Mouse (Mus musculus) left cerebral cortex, adult 18-20 months (tissue): ENCODE data around the gene Crip1. TPM values are rescaled to one million over a fixed set of nuclear protein-coding genes. Genes with fewer than 3 reads are reported as not detected.

Experiments
- DNase-seq, 2 experiments: peaks; one replicate each; pipeline ENCODE4 v3.0.0; 2021 to 2022; ENCODE audit warnings: low spot score in 2 of 2, mixed read lengths in 1 of 2
- long read RNA-seq, 2 experiments: library from polyadenylated mRNA; stranded (forward); transcript quantifications; one replicate each; pipeline ENCODE4 v2.0.0; 2021
- total RNA-seq, 2 experiments: library from RNA; stranded (reverse); gene quantifications; 2 replicates each; pipeline ENCODE4 v1.2.3; 2021

The Crip1 gene
- total RNA-seq, result 10 to 100 TPM; 14.3 to 15.9 TPM
- long read RNA-seq, experiment 1, transcript Crip1-201 (5 exons, 445 nt), result major isoform, 6 of 7 reads
- long read RNA-seq, experiment 1, partial matches to known transcripts, result 1 of 7 reads
- long read RNA-seq, experiment 1, other reads (novel, unspliced or antisense), result 0 of 7 reads
- long read RNA-seq, experiment 2, transcript Crip1-201 (5 exons, 445 nt), result major isoform, 8 of 8 reads
- long read RNA-seq, experiment 2, partial matches to known transcripts, result 0 of 8 reads
- long read RNA-seq, experiment 2, other reads (novel, unspliced or antisense), result 0 of 8 reads

DNA sequence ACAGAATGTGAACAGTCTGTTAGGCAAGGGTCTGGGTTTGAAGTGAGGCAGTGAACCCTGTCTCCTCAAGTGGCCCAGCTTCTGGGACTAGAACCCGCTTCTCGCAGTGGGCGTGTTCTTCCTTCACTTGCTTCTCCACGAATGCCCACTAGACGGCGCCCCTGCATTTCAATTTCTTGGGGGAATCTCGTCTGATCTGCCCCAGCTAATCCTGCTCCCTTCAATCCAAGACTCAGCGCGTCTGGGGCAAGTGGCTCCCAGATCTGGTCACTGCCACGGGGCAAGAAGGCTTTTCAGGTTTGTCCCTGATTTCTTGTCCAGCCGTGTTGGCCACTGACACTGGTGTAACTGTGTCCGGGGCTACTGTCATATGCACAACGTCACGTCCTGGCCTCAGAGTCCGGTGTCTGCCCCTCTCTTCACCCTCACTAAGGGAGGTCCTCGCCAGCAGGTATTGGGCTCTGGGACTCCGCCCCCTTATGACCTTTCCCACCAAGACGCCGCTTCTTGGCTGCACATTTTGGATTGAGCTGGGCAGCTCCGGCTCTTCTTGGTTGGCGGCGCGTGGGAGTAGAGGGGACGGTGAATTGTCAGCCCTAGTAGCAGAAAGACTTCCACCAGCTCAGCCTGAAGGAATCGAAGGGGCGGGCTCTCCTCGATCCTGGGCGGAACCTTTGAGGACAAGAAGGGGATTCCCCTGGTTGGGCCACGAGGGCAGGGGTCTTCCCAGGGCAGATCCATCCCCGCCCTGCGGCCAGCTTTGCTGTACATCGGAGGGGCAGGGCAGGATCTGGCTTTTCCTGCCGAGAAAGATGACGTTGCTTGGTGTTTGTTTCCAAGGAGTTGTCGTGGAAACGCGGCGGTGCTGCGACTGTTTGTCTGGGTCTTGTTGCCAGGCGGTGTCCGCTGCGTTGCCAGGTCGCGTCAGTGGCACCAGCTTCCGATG lies at the start of gene Crip1:
Gene Crip1, plus strand, starts transcription at position 205 of the 946 bp plus-strand sequence.
- peak; percentile 83 to 90 for DNase-seq

DNA sequence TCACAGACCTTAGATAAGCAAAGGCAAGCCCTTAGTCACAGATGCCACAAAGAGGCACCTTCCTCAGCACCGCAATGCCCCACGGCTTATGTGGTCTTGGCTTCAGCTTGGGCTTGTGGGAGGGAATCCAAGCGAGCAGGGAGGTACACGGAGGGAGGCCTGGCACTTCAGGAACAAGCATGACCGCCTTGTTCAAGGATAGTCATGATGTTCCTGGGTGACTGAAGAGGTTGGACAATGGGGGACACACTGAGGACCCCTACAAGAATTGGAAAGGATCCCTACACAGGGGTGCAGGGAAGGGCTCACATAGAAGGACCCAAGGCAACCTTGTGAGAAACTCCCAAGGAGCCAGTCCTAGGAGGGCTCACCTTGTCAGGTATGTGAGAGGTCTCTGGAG lies 49.1 kb upstream of the Crip1 start:
- DNase-seq, result no peak

DNA sequence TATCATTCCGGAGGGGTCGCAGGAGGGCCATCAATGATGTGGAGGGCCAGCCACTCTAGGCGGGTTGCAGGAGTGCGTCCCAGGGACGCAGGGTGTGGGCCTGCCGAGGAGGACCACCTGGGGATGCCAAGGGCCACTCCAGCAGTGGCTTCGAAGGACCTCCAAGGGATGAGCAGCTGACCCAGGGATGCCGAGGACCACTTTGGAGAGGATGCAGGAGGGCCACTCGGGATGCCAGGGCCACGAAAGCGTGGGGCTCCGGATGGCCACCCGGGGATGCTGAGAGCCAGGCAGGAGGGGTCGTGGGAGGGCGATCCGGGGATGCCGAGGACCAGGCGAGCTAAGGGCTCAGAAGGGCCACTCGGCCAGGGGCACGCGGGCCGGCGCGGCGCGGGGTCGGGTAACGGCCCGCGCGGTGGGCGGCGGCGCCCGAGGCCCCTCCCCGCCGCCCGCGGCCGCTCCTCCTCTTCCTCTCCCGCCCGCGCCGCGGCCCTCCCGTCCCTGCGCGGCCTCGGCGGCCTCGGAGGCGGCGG lies 48.3 kb upstream of the Crip1 start, which contains the start of gene Mta1:
Gene Mta1, plus strand, starts transcription at position 530 of the 533 bp plus-strand sequence.
- DNase-seq, result peak in 1 of 2 experiments; percentile 51

DNA sequence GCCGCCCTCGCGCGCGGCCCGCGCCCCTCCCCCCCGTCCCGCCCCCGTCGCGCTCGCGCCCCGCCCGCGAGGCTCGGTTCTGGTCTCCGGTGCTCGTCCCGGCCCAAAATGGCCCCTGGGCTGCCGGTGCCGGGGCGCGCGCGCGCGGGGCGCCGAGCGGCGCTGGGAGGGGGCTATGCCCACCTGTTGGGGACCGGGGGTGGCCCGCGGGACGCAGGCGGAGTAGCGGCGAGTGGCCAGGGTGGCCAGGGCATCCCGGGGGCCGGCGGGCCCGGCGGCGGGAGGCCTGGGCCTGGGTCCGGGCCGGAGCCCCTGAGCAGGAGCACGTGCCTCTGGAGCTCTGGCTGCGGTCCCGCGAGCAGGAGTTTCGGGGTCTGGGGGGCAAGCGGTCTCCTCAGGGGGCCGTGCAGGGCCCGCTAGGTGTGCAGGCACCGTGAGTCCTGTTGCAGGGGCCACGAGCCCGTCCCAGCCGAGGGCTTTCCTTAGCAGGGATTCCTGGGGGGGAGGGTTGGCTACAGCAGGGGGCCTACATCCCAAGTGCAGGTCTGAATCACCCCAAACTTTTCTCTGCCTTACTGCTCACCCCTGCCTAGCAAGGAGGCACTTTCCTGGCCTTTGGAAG lies 47.5 kb upstream of the Crip1 start:
- no peak for DNase-seq

DNA sequence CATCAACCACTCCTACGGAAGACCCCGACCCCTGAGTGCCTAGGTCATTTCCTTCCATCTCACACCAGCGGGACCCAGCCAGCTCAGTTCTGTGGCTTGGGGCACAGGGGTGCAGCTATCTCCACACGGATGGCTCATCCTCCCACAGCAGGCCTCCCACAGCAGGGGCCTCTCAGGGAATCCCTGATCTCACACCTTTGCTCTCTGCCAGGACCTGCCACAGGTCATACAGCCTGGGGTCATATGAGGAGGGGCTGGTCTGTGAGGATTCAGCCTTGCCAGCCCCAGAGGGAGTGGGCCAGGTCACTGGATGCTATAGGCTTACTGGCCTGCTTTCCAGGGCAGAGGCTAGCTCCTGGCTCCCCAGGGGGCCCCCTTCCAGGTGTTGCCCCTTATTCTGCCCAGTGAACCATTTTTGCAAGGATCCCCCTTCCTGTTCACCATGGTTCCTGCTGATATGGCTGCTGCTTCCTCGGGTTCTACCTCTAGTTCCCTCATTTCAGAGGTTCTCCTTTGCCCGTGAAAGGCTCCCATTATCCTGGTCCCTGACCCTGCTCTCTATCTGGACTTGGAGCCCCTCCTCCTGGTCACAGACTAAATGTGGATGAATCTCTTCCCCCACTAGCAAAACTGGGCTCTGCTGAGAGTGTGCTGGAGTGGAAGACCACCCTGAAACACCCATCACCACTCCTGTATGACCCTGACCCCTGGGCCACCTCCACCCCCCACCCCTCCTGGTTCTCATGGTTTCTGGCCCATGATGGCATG lies 46.5 kb upstream of the Crip1 start:
- no peak for DNase-seq

DNA sequence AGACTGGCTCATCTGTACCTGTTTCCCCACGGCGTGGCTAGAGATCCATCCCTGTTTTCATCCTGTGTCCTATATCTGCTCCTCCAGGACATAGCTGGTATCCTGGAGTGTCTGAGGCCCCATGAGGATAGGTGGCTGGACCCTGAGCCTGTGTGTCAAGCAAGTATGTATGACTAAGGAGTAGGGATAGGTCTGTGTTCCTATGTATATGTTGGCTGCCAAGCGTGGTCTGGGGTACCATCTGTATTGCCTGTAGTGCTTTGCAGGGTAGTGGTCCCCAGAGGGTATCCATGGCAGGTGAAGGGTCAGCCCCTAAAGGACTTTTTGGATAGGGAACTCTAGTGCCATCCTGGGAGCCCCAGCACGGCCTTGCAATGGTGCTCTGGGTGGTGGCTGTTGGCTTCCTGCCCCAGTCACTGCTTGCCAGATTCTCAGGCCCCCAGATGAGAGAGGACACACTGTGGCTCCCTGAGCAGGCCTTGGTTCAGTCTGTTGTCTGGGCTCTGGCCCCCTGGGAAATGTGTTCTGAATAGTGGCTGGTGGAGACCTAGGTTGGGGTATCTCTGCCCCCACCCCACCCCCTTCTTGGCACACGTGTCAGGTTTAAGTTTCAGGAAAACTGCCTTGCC lies 45.6 kb upstream of the Crip1 start:
- DNase-seq, result no peak

DNA sequence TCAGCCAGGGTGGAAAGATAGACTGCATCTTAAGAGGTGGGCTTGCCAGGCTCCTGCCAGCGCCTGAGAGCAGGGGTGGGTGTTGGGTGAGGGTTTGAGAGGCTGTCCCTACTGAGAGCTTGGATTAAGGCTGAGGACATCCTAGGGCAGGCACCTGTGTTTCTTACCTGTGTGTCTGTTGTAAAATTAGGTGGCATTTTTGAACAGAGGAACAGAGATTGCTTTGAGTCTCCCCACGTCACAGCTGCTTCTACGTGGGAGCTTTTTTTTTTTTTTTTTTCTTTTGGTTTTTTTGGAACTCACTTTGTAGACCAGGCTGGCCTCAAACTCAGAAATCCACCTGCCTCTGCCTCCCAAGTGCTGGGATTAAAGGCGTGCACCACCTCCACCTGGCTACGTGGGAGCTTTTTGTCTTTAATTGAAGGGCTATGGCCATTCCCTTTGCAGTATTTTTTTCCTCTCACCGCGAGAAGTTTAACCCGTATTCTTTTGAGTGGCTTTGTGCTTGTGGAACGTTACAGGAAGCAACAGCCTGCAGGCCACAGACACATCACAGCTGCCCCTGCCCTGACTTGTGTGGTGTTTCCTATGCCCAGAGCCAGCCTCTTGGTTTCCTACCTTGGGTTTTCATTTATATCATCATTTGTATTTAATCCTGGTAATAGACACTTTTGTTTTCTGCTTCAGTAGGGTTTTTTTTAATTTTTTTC lies 44.7 kb upstream of the Crip1 start:
- DNase-seq, result no peak

DNA sequence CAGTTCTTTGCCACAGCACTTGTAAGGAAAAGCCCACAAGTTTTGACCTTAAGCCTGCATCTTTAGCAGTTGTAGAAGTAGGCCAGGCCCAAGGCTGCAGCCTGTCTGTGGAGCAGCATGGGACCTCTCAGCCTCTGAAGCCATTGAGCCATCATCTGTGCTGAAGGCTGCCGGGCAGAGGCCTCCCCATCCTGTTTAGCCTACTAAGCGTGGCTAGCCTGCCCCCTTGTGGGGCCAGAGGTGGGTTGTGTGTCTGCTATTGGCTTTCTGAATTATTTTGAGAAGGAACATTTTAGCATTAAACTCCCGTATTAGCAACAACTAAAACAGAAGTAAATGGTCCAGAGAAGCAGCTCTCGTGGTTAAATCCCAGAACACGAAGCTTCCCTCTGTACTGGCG lies 43.7 kb upstream of the Crip1 start:
- peak; percentile 51 to 59 for DNase-seq

DNA sequence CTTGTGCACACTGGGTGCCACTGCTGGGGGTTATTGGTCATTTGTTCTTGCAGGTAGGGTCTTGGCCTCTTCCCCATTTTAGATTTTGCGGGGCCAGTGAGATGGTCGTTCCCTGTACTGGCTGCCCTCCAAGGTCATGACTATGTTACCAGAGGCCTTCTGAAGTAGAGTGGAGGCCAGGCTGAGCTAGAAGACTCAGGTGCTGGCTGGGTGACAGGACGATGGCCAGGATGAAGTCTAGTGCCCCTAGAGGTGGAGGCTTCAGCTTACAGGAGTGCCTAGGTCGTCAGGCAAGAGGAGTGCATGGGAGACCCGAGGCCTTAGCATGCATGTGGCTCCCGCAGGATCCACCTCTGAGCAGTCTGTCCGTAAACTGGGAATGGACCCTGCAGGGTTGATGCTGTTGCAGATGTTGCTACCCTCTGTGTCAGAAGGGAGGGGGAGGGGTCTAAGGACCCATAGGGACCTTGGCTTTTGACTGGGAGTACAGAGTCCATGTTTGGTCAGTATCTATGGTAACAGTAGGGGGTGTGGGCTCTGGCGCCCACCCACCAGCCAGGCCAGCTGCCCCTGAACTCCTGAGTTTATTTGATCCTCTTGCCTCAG lies 42.2 kb upstream of the Crip1 start:
- no peak for DNase-seq

DNA sequence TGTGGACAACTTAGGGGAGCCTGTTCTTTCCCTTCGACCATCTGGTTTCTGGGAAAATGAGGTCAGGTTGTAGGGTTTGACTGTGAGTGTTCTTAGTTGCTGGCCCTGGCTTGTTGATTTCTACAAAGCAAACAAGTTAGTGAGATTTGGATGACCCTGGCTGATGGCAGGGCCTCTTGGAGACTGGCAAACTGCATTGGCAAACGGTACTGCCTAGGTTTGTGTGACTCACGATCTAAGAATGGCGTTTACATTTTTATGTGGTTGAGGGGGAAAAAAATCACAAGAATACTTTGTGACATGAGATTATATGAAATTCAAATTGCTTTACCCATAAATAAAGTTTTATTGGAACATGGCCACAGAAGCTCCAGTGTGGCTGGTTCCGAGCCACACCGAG lies 39.7 kb upstream of the Crip1 start:
- no peak for DNase-seq

DNA sequence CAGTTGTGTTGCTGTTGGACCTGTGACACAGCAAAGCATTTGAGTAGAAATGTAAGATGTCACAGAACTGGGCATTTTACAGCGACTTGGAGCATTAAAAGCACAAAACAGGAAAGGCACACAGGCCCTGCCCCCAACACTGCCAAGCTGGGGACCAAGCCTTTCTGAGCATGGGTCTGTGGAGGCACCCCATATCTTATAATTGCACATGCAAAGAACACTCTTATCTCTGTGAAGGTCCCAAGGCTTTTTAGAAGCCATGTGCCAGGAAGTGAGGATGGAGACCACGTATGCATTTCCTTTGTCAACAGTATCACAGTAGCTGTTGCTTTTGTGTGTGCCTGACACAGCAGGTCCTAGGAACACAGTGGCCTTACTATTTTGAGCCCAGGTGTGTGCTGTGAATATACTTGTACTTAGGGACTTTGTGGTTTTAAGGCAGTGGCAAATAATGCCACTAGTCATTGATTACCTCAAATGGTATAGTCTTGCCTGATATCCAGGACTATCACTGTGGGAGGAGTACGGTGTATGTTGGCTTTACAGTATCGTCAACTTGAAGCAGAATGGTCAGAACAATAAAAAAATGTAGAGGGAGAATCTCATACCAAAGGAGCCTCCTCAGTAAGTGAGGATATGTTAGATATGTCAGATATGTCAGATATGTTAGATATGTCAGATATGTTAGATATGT lies 38.5 kb upstream of the Crip1 start:
- DNase-seq, result no peak

DNA sequence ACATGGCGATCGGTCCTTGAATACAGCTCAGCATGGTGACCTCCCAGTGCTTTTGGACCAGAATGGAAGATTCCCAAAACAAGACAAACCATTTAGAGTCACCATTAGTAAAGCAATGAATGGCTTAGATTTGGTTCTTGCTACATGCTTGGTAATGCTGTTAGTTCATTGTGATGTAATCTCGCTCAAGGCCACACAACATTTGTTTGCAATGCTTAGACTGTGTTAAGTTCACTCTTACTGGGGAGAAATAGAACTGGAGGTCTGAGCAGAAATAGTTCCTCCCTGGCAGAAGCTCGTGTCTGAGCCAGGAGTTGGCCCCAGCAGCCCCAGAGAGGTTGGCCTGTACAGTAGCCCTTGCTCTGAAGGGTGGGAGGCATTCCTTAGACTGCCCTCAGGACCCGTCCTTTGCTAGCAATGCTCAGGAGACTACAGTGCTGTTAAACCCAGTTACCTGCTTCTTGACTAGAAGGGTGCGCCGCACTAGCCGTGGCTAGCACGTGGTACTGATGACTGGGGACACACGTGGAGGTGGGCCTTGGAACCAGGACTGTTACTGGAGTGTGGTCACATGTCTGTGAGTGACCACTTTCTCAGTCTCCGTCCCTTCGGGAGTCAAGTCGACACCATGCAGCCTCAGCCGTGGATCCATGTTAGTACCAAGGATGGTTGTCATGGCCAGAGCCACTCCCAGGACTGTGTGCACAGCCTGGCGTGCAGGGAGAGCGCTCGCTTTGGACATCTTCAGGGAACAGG lies 37.4 kb upstream of the Crip1 start:
- DNase-seq, result no peak

DNA sequence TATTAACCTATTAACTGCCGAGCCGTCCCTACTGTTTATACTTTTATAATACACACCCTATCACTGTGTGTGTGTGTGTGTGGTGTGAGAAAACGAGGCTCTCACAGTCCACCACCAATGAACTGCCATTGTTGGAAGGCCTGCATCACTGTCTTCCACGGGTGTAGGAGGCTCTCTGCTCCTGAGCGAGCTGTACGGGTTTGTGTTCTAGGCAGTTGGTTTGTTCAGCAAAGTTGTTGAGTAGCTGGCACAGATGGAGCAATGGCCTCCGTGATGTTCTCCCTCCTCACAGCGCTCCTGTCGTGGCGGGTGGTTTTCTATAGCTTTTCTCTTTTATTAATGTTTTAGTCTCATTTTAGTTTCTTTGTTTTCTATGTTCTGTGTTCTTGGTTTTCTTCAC lies 36.3 kb upstream of the Crip1 start:
- peak in 1 of 2 experiments; percentile 19 for DNase-seq

DNA sequence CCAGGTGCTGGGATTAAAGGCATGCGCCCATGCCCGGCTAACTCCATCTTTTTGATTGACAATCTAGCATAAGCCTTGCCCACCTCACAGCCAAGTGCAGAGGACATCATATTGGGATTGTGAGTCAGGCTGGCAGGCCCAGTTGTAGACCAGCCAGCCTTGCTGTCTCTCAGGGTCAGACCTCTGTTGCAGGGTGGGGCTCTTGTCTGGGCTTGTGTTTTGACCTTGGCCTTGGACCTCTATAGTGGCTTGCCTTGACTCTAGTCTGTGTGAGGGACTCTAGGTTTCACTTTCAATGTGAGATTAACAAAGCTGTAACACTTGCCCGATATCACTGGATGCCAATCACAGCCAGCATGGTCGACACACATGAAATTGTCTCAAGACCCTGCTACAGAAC lies 32.0 kb upstream of the Crip1 start:
- DNase-seq, result no peak

DNA sequence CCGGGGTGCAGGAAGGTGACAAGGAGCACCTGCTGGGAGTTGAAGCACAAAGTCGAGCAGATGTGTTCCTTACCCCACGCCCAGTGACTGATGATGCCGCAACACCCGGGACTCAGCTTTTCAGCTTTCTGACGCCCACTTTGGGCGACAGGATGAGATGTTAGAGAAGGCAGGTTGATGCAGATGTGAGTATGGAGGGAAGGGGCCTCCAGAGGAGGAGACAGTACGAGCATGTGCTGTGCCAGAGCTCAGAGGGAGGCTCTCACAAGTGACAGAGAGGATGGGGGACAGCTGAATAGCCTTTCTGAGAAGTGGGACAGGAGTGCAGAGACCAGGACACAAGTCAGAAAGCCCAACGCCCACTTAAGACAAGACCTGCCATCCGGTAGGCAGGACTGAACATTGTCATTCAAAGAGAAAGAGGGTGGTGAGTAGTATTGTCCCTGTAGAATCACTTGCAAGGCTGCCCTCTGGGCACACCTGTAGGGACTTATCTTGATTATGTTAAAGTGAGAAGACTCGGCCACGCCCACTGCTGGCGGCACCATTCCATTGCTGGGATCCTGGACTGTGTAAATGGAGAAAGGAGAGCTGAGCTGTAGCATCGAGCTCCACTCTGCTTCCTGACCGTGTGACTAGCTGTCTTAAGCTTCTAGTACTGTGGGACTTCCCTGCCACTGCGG lies 31.1 kb upstream of the Crip1 start:
- no peak for DNase-seq

DNA sequence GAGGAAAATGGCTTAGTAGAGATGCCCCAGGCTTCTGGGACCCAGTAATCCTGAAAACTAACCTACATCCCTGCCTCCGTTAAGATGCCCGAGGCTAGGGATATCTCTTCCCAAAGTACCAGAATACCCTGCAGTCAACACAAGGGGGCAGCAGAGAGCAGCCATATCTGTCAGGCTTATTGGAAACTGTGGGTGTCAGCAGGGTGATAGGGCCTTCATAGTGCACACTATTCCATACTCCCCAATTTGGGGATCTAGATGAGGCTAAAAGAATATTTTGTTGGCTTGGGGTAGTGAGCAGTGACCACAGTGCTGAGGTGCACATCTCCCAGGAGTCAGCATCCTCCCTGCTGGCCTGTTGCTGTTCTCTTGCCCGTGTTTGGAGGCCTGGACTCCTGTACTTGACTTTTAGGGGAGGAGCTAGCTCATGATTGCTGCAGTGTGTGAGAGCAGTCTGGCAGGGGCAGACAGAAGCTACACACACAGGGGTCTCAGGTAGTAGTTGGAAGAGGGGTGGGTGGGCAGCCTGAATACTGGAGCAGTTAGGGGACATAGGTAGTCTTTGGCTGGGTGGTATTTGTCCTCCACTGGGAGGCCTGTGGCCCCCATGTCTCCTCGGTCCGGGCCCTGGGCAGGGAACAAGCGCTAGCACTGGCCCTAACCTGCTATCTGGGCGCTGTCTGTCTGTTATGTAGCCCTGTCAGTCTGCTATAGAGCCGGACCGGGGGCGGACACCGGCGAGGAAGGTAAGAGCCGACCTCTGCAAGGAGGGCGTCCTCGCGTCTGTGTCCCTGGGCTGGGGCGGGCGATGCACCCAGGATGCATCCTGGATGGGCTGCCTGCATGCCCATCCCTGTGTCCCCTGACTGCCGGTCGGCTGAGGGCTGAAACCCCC lies 26.4 kb upstream of the Crip1 start:
- DNase-seq, result peak; percentile 86 to 90
